ENCODE assay signal across 8 mouse cellular contexts in the genomic region with DNA sequence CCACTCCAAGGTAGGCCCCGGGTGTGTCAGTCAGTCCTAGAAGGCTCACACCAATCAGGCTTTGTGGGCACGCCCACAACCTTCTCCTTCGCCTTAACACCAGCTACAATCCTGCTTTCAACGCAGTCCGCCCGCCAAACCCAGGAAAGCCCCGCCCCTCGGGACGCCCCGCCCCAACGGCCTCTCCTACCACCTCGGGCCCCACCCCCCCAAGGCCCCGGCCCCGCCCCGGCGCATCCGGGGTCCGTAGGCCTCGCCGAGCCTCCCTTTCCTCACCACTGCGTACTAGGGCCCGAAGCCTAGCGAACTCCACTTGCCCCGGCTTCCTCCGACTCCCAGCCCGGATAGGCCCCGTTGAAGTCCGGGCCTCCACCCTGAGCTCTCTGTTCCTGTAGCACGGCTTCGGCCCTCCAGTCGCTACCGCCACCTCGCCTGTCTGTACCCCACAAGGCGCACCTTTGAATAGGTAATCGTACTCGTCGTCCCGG. TPM values are rescaled to one million over a fixed set of nuclear protein-coding genes. Genes with fewer than 3 reads are reported as not detected.
DNase-seq lines count a peak whose midpoint lies in the region; ATAC-seq and TF ChIP-seq lines count a peak whose summit lies in the region.

No protein-coding gene starts in this region.

- H3K4me3 ChIP-seq in erythroblast, embryonic 14.5 days (replicated peaks): peak overlapping the region; percentile 94
- H3K4me3 ChIP-seq in heart, embryonic 12.5 days: peak overlapping the region; percentile 69
- peak overlapping the region; percentile 67 for H3K4me3 ChIP-seq in kidney, postnatal 0 days (replicated peaks; ENCODE audit: low read depth, low read length)
- peak overlapping the region; percentile 95 for H3K4me3 ChIP-seq in liver, adult 2 months (ENCODE audit: insufficient read depth, low read depth, low read length)

- under 1% methylated on average over 35 of the region's 38 CpGs for WGBS in heart, embryonic 12.5 days
- WGBS in kidney, postnatal 0 days: under 1% methylated on average over 38 of the region's 38 CpGs
- 2% methylated on average over 37 of the region's 38 CpGs for WGBS in liver, adult 2 months

- DNase-seq in CD4-positive helper T cell, adult 2 months (ENCODE audit: low read depth, low spot score): peak; percentile 88
- DNase-seq in brain, embryonic 14.5 days (ENCODE audit: low read depth): peak; percentile 91
- peak; percentile 91 for DNase-seq in kidney, postnatal 0 days (ENCODE audit: low spot score)
- peak; percentile 63 for DNase-seq in liver, adult 2 months (ENCODE audit: extremely low read depth, low read depth, low spot score)
- peak; percentile 90 to 94 for DNase-seq in spleen, postnatal 36 days (ENCODE audit: low spot score in 2 of 2)

- H3K27ac ChIP-seq in heart, embryonic 12.5 days (ENCODE audit: poor library complexity, severe bottlenecking): peak overlapping the region; percentile 98
- H3K27ac ChIP-seq in kidney, postnatal 0 days: peak overlapping the region; percentile 99
- H3K27ac ChIP-seq in liver, adult 2 months (replicated peaks; ENCODE audit: insufficient read depth, low read depth, low read length): peak overlapping the region; percentile 100

- no peaks in the 10 kb centered on the region for H3K27me3 ChIP-seq in erythroblast, embryonic 14.5 days (ENCODE audit: control insufficient read depth)
- no peaks in the 10 kb centered on the region for H3K27me3 ChIP-seq in heart, embryonic 12.5 days (replicated peaks)
- no peaks in the 10 kb centered on the region for H3K27me3 ChIP-seq in kidney, postnatal 0 days (ENCODE audit: insufficient read depth, low read length)
- H3K27me3 ChIP-seq in liver, adult 2 months (ENCODE audit: control insufficient read depth, insufficient read depth, low read length): no peaks in the 10 kb centered on the region

- peaks cover 58% of the 10 kb centered on the region for H3K4me1 ChIP-seq in erythroblast, embryonic 14.5 days (ENCODE audit: control insufficient read depth)
- peaks cover 45% of the 10 kb centered on the region for H3K4me1 ChIP-seq in heart, embryonic 12.5 days (replicated peaks)
- H3K4me1 ChIP-seq in kidney, postnatal 0 days (replicated peaks; ENCODE audit: insufficient read depth, low read length): peaks cover 36% of the 10 kb centered on the region
- H3K4me1 ChIP-seq in liver, adult 2 months (ENCODE audit: control insufficient read depth, insufficient read depth, low read length): peaks cover 38% of the 10 kb centered on the region

- peaks cover 39% of the 10 kb centered on the region for H3K79me2 ChIP-seq in liver, adult 2 months (ENCODE audit: control insufficient read depth, insufficient read depth, low read length)

- H3K36me3 ChIP-seq in erythroblast, embryonic 14.5 days (ENCODE audit: control insufficient read depth): peaks cover 44% of the 10 kb centered on the region
- H3K36me3 ChIP-seq in heart, embryonic 12.5 days: no peaks in the 10 kb centered on the region
- no peaks in the 10 kb centered on the region for H3K36me3 ChIP-seq in kidney, postnatal 0 days (ENCODE audit: insufficient read depth, low read length)
- H3K36me3 ChIP-seq in liver, adult 2 months (ENCODE audit: control insufficient read depth, insufficient read depth, low read length): no peaks in the 10 kb centered on the region

- TF ChIP-seq POLR2A in brain, embryonic 14.5 days (IDR thresholded peaks at IDR 0.05; ENCODE audit: borderline replicate concordance, extremely low read depth, insufficient read depth, insufficient read length, poor library complexity, severe bottlenecking): no peak
- no peak; the same call in 1 of the 2 replicates for TF ChIP-seq POLR2A in liver, adult 2 months (IDR thresholded peaks at IDR 0.05; ENCODE audit: extremely low read depth, insufficient read depth, low read length)

- peak; percentile 90 for ATAC-seq in heart, embryonic 12.5 days (ENCODE audit: insufficient number of reproducible peaks, low FRiP score)
- peak; percentile 89 for ATAC-seq in kidney, postnatal 0 days (replicated peaks; ENCODE audit: low FRiP score, low read depth)
- ATAC-seq in monocyte, adult 5-6 weeks (replicated peaks; ENCODE audit: insufficient number of reproducible peaks, low FRiP score, low TSS enrichment, poor library complexity, severe bottlenecking): peak; percentile 40

- peak overlapping the region; percentile 88 for H3K9ac ChIP-seq in heart, embryonic 12.5 days
- peak overlapping the region; percentile 90 for H3K9ac ChIP-seq in kidney, postnatal 0 days (ENCODE audit: low read depth, low read length)
- H3K9ac ChIP-seq in liver, adult 2 months (ENCODE audit: low read depth, low read length): peak overlapping the region; percentile 97

- no peak for TF ChIP-seq CTCF in brain, embryonic 14.5 days (IDR thresholded peaks at IDR 0.05; ENCODE audit: borderline replicate concordance, extremely low read depth, insufficient read depth, insufficient read length)
- TF ChIP-seq CTCF in kidney, postnatal 0 days (IDR thresholded peaks at IDR 0.05; ENCODE audit: low read depth): no peak
- TF ChIP-seq CTCF in liver, adult 2 months (IDR thresholded peaks at IDR 0.05; ENCODE audit: low read depth, low read length): no peak

- H3K4me2 ChIP-seq in heart, embryonic 12.5 days: peak overlapping the region; percentile 88
- peak overlapping the region; percentile 56 for H3K4me2 ChIP-seq in kidney, postnatal 0 days (ENCODE audit: low read length)

- H3K9me3 ChIP-seq in erythroblast, embryonic 14.5 days (ENCODE audit: control insufficient read depth, low read length): no peaks in the 10 kb centered on the region
- H3K9me3 ChIP-seq in heart, embryonic 12.5 days (replicated peaks): no peaks in the 10 kb centered on the region
- H3K9me3 ChIP-seq in kidney, postnatal 0 days (replicated peaks; ENCODE audit: low read length): no peaks in the 10 kb centered on the region

RNA-seq across cellular contexts. Expression of a gene that starts 0.5 kb away (rescaled TPM):
- polyA plus RNA-seq in brain, embryonic 14.5 days (2012; rRNA removed): 633 and 642 TPM in 2 replicates
- polyA plus RNA-seq in erythroblast, embryonic 14.5 days (2012): 26.5 and 41.4 TPM in 2 replicates
- 285 and 287 TPM in 2 replicates for polyA plus RNA-seq in heart, embryonic 12.5 days (2016; fragmentation: Nextera tagmentation; extraction: Ambion mirVana)
- 207 and 216 TPM in 2 replicates for polyA plus RNA-seq in kidney, postnatal 0 days (2015; fragmentation: Nextera tagmentation; extraction: Ambion mirVana)
- 23.3 and 45.2 TPM in 2 replicates for total RNA-seq in liver, adult 2 months (2014; rRNA removed)
- 168 and 177 TPM in 2 replicates for polyA plus RNA-seq in liver, adult 2 months (2012; rRNA removed)
- 41.4 to 78.7 TPM (median 59.2 TPM) in 3 replicates for total RNA-seq in monocyte, adult 5-6 weeks (2017)

RNA-seq across cellular contexts. Expression of a gene that starts 21.8 kb away (rescaled TPM):
- 9.8 and 10.6 TPM in 2 replicates for polyA plus RNA-seq in brain, embryonic 14.5 days (2012; rRNA removed)
- polyA plus RNA-seq in erythroblast, embryonic 14.5 days (2012): 0.07 TPM in 1 of 2 replicates, not detected in the other
- 6.9 and 7.5 TPM in 2 replicates for polyA plus RNA-seq in heart, embryonic 12.5 days (2016; fragmentation: Nextera tagmentation; extraction: Ambion mirVana)
- polyA plus RNA-seq in kidney, postnatal 0 days (2015; fragmentation: Nextera tagmentation; extraction: Ambion mirVana): 51.4 and 58.9 TPM in 2 replicates
- total RNA-seq in liver, adult 2 months (2014; rRNA removed): 129 and 142 TPM in 2 replicates
- 28.1 and 49.5 TPM in 2 replicates for polyA plus RNA-seq in liver, adult 2 months (2012; rRNA removed)
- total RNA-seq in monocyte, adult 5-6 weeks (2017): 0.29 to 1.2 TPM in 2 of 3 replicates, not detected in the other

RNA-seq across cellular contexts. Expression of a gene that starts 41.3 kb away (rescaled TPM):
- polyA plus RNA-seq in brain, embryonic 14.5 days (2012; rRNA removed): 59.3 and 65.7 TPM in 2 replicates
- polyA plus RNA-seq in erythroblast, embryonic 14.5 days (2012): 80.5 and 112 TPM in 2 replicates
- 76.5 and 79.5 TPM in 2 replicates for polyA plus RNA-seq in heart, embryonic 12.5 days (2016; fragmentation: Nextera tagmentation; extraction: Ambion mirVana)
- polyA plus RNA-seq in kidney, postnatal 0 days (2015; fragmentation: Nextera tagmentation; extraction: Ambion mirVana): 61.7 and 64.9 TPM in 2 replicates
- total RNA-seq in liver, adult 2 months (2014; rRNA removed): 65.1 and 71.2 TPM in 2 replicates
- polyA plus RNA-seq in liver, adult 2 months (2012; rRNA removed): 92.3 and 94.0 TPM in 2 replicates
- 55.4 to 90.5 TPM (median 74.7 TPM) in 3 replicates for total RNA-seq in monocyte, adult 5-6 weeks (2017)

RNA-seq across cellular contexts. Expression of a gene that starts 50.5 kb away (rescaled TPM):
- 50.7 and 61.9 TPM in 2 replicates for polyA plus RNA-seq in brain, embryonic 14.5 days (2012; rRNA removed)
- polyA plus RNA-seq in erythroblast, embryonic 14.5 days (2012): 0.03 TPM in 2 replicates
- 39.0 and 43.9 TPM in 2 replicates for polyA plus RNA-seq in heart, embryonic 12.5 days (2016; fragmentation: Nextera tagmentation; extraction: Ambion mirVana)
- polyA plus RNA-seq in kidney, postnatal 0 days (2015; fragmentation: Nextera tagmentation; extraction: Ambion mirVana): 57.5 and 70.4 TPM in 2 replicates
- 6.0 and 7.3 TPM in 2 replicates for total RNA-seq in liver, adult 2 months (2014; rRNA removed)
- polyA plus RNA-seq in liver, adult 2 months (2012; rRNA removed): 9.5 and 13.4 TPM in 2 replicates
- total RNA-seq in monocyte, adult 5-6 weeks (2017): 8.6 to 12.3 TPM (median 10.3 TPM) in 3 replicates

Comparison
In these comparisons a context has a peak if more than half of its experiments do, and no peak if none do; other contexts are left out.
1. Peak in every context shown above with its lines: DNase-seq, ATAC-seq, H3K4me3 ChIP-seq and H3K27ac ChIP-seq.
2. ATAC-seq: peak in every context shown above with its lines; median percentile 90 in heart, embryonic 12.5 days; 89 in kidney, postnatal 0 days; 40 in monocyte, adult 5-6 weeks.